Mouse (Mus musculus) layer of hippocampus, adult 8-10 months (tissue): ENCODE measurements around the gene Scgb2b2. TPM values are rescaled to one million over a fixed set of nuclear protein-coding genes. Genes with fewer than 3 reads are reported as not detected.

ENCODE experiments used
- DNase-seq, 2 experiments: peaks; one replicate each; pipeline ENCODE4 v3.0.0; 2022; ENCODE audit warnings: low spot score in 2 of 2
- total RNA-seq, 4 experiments: library from RNA; stranded (reverse); gene quantifications; 2 replicates each; pipeline ENCODE4 v1.2.4; 2022

Gene Scgb2b2
- not detected for total RNA-seq

DNA sequence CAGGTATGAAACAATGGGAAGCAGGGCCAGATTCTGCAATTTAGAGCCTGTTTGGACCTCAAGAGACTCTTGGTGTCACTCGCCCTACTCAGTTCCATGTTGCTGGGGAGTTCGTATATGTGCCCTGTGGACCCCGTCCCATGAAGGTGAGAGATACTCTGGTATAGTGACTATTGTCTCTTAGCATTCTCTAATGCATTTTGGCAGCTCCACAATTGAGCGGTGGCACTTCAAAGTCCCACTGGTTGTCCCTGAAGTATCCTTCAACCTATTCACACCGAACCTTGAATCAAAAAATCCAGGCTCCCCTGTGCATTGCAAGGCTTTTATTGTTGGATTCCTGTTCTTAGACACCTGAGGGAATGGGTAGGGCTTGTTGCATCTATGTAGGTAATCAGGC lies at the start of gene Scgb2b2:
Scgb2b2 (plus strand) TSS at position 301 of the 400 bp plus-strand sequence.
- no peak for DNase-seq

DNA sequence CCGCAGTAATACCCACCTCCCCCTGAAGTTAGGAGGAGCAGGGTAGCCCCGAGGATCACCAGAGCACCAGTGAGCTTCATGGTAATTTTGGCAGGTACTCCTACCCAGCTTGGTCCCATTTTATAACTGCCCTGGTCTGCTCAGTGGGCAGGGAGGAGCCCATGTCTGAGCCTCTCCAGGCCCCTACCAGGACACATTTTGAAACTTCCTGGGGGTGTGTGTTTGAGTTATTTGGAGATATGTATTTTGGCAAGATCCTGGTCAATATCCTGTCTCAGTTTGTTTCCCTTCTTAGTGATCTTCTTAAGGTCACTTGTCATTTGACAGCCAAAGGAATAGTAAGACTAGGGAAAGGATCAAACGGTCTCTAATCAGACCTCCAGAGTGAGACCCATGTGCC lies 1.4 kb downstream of the Scgb2b2 start, which contains the start of gene Scgb1b2:
Scgb1b2 (minus strand) TSS at position 101 of the 400 bp plus-strand sequence.
- no peak for DNase-seq

Other genes with a start within 250 kb of the Scgb2b2 start
- 10 to 100 TPM; 27.5 to 36.2 (median 30.7) TPM for gene Fxyd5, start 248.0 kb upstream of the Scgb2b2 start, total RNA-seq
- gene Fxyd7, start 239.0 kb upstream of the Scgb2b2 start, total RNA-seq = 100 to 1,000 TPM; 103 to 116 (median 108) TPM
- 100 to 1,000 TPM in 2 of 4 experiments, 10 to 100 TPM in 2; 80.5 to 263 (median 172) TPM for gene Fxyd1, start 233.3 kb upstream of the Scgb2b2 start, total RNA-seq
- gene Lgi4, start 231.2 kb upstream of the Scgb2b2 start, total RNA-seq = 10 to 100 TPM; 38.3 to 64.2 (median 55.9) TPM
- gene Fxyd3, start 213.8 kb upstream of the Scgb2b2 start, total RNA-seq = 1 to 10 TPM in 3 of 4 experiments, not detected in 1; 1.4 to 2.3 (median 1.6) TPM
- gene Hpn, start 175.2 kb upstream of the Scgb2b2 start, total RNA-seq = 1 to 10 TPM; 4.8 to 9.5 (median 5.4) TPM
- 100 to 1,000 TPM; 572 to 623 (median 584) TPM for gene Scn1b, start 163.5 kb upstream of the Scgb2b2 start, total RNA-seq
- gene Gramd1a, start 134.6 kb upstream of the Scgb2b2 start, total RNA-seq = 100 to 1,000 TPM; 115 to 132 (median 125) TPM
- not detected for gene Scgb1b2, start 1.3 kb downstream of the Scgb2b2 start, total RNA-seq
- gene Scgb2b3, start 71.6 kb downstream of the Scgb2b2 start, total RNA-seq = not detected
- not detected for gene Scgb1b3, start 85.1 kb downstream of the Scgb2b2 start, total RNA-seq